Mouse (Mus musculus) midbrain, postnatal 0 days (tissue): ENCODE results near the gene Hectd4. TPM values are rescaled to one million over a fixed set of nuclear protein-coding genes. Genes with fewer than 3 reads are reported as not detected.

Experiments used
- ATAC-seq: fragments of 200-750 bp; cut with Nextera tagmentation; 2 replicates; pipeline ENCODE4 v1.8.0; 2017; ENCODE audit warnings: moderate number of reproducible peaks, mild to moderate bottlenecking, moderate TSS enrichment, moderate library complexity; ENCODE audit not compliant: low FRiP score
- DNase-seq: peaks from one replicate; pipeline ENCODE4 v3.0.0-alpha.2; 2015; ENCODE audit warnings: low spot score
- H3K27ac ChIP-seq: fragments of 300-500 bp; sonication (generic); 2 replicates; pipeline ENCODE4 v1.5.1; 2014; ENCODE audit warnings: low read depth, mild to moderate bottlenecking, low read length, mixed read lengths
- H3K27me3 ChIP-seq: fragments of 300-500 bp; sonication (generic); 2 replicates; pipeline ENCODE4 v1.6.1; 2014; ENCODE audit warnings: low read length, control low read depth, mixed read lengths; ENCODE audit not compliant: insufficient read depth
- H3K36me3 ChIP-seq: fragments of 300-500 bp; sonication (generic); 2 replicates; pipeline ENCODE4 v1.6.1; 2014; ENCODE audit warnings: low read length, control low read depth, mixed read lengths; ENCODE audit not compliant: insufficient read depth
- H3K4me1 ChIP-seq: fragments of 300-500 bp; sonication (generic); 2 replicates; pipeline ENCODE4 v1.6.1; 2014; ENCODE audit warnings: mild to moderate bottlenecking, control low read depth, antibody characterized with exemption, low read length, mixed read lengths; ENCODE audit not compliant: insufficient read depth
- H3K4me2 ChIP-seq: fragments of 300-500 bp; sonication (generic); 2 replicates; pipeline ENCODE4 v1.6.1; 2014; ENCODE audit warnings: low read depth, mild to moderate bottlenecking, low read length, mixed read lengths; ENCODE audit not compliant: poor library complexity, severe bottlenecking
- H3K4me3 ChIP-seq: fragments of 300-500 bp; sonication (generic); 2 replicates; pipeline ENCODE4 v1.5.1; 2014; ENCODE audit warnings: low read depth, mild to moderate bottlenecking, low read length, moderate library complexity
- H3K9ac ChIP-seq: fragments of 300-500 bp; sonication (generic); replicated peaks from 2 replicates; pipeline ENCODE4 v1.6.1; 2014; ENCODE audit warnings: mild to moderate bottlenecking, low read length, moderate library complexity, mixed read lengths; ENCODE audit not compliant: poor library complexity, severe bottlenecking
- H3K9me3 ChIP-seq: fragments of 300-500 bp; sonication (generic); 2 replicates; pipeline ENCODE4 v1.6.1; 2016; ENCODE audit warnings: low read length, control low read depth
- CTCF ChIP-seq: IDR thresholded peaks from 2 replicates; pipeline ENCODE4 v1.5.1; 2016; ENCODE audit warnings: antibody characterized with exemption, mild to moderate bottlenecking
- WGBS: fragments of 180-500 bp; shearing (Covaris S2); extraction: QIAGEN DNeasy Blood & Tissue Kit; methylation state at CpG from one replicate; pipeline ENCODE4 v1.1.7; 2014; 5-methylcytosine and 5-hydroxymethylcytosine counted together
- polyA plus RNA-seq: library from polyadenylated mRNA; unstranded; fragments of >200 nt; fragmentation: Nextera tagmentation; extraction: Ambion mirVana; gene quantifications from 2 replicates; pipeline ENCODE4 v1.2.1, GENCODE M21; 2015
- total RNA-seq: library from RNA; depleted of rRNA; stranded (reverse); fragments of >200 nt; gene quantifications from 2 replicates; pipeline ENCODE4 v1.2.3, GENCODE M21; 2014

Gene Hectd4
- total and polyA plus RNA-seq, 2 experiments from 2014 or later: 17.9 to 141 TPM

- H3K36me3 ChIP-seq: no peaks in the 10 kb centered on the region
- no peak for TF ChIP-seq CTCF
- no peaks in the 10 kb centered on the region for H3K9me3 ChIP-seq
- H3K27ac ChIP-seq: no peak overlapping the region
- H3K27me3 ChIP-seq: no peaks in the 10 kb centered on the region
- 0 out of 2 replicates have a peak, but pooled peaks cover 4% of the 10 kb centered on the region for H3K4me1 ChIP-seq
- no peak overlapping the region for H3K4me3 ChIP-seq
- H3K4me2 ChIP-seq: no peak overlapping the region
- DNase-seq (no peak), ATAC-seq (no peak)
- no peak overlapping the region for H3K9ac ChIP-seq
- 81% methylated on average over 5 of the region's 5 CpGs for WGBS
These were observed 175.6 kb downstream of the Hectd4 start for GRCm38 (mm10) chr5:121395621-121396020.

DNA sequence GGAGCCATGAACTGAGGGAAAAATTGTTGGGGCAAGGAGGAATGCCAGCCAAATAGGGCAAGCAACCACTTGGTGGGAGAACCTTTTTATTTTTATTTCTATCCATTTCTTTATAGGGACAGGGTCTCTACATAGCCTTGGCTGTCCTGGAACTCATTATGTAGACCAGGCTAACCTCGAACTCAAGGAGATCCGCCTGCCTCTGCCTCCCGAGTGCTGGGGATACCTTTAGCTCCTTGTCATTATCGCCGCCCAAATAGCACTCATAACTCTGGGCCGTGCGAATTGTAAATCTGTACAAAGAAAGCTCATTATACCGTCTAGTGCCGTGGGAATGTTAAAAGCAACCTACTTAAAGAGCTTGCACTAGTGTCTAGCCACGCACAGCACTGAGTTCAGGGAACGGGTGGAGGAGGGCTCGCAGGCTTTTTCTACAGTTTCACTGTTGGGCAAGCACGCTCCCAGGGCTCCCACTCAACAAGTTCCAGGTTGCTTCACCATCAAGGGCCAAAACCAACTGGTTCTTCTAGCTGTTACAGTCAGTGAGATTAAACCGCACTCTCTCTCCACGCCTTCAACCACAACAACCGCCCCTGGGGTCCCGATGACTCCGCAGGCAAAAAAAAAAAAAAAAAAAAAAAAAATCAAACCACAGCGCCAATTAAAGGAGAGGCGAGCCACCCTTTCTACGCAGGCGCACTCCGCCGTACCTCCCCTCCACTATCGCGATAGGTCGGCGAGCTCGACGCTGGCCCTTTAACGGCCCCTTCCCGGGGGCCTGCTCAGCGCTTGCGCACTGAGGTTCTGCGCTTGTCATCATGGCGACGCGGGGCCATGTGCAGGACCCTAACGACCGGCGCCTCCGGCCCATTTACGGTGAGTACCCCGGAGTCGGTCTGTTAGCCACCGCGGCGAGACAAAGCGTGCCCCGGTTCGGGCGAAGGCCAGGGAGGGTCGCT is 177.4 kb downstream of the Hectd4 start, which contains the start of gene Naa25:
Gene Naa25, plus strand, starts transcription at position 750 of the 959 bp plus-strand sequence.
- ATAC-seq (peak; percentile 97), DNase-seq (peak; percentile 98)
- Histone ChIP-seq H3K27ac (peak within 1 kb of the TSS; percentile 86), H3K4me1 (0 out of 2 replicates have a peak, but pooled peaks cover 4% of the 10 kb centered on the region), H3K9me3 (no peaks in the 10 kb centered on the region), H3K9ac (peak within 1 kb of the TSS; percentile 89), H3K27me3 (no peaks in the 10 kb centered on the region), H3K36me3 (peaks cover 8% of the 10 kb centered on the region; the same call in 1 of the 2 replicates), H3K4me3 (peak within 1 kb of the TSS; percentile 97), H3K4me2 (peak within 1 kb of the TSS; percentile 87)
- no peak for TF ChIP-seq CTCF
- WGBS: 9% methylated on average over 51 of the region's 53 CpGs

- peak; percentile 27 for DNase-seq
- Histone ChIP-seq H3K4me2 (peak overlapping the region; percentile 87), H3K9me3 (no peaks in the 10 kb centered on the region), H3K27ac (peak overlapping the region; percentile 86), H3K9ac (peak overlapping the region; percentile 89), H3K4me1 (0 out of 2 replicates have a peak, but pooled peaks cover 4% of the 10 kb centered on the region), H3K27me3 (no peaks in the 10 kb centered on the region), H3K36me3 (peaks cover 8% of the 10 kb centered on the region; the same call in 1 of the 2 replicates), H3K4me3 (peak overlapping the region; percentile 97)
- ATAC-seq: peak; percentile 73
- under 1% methylated on average over 53 of the region's 67 CpGs for WGBS
- TF ChIP-seq CTCF: no peak
These were observed 178.3 kb downstream of the Hectd4 start for GRCm38 (mm10) chr5:121398146-121398964.

GRCm38 (mm10) chr5:121398965-121399462 is 179.0 kb downstream of the Hectd4 start:
- peak overlapping the region; percentile 87 for H3K4me2 ChIP-seq
- WGBS: 60% methylated on average over 9 of the region's 9 CpGs
- peak overlapping the region; percentile 97 for H3K4me3 ChIP-seq
- no peak overlapping the region for H3K27ac ChIP-seq
- H3K4me1 ChIP-seq: 0 out of 2 replicates have a peak, but pooled peaks cover 4% of the 10 kb centered on the region
- peaks cover 8% of the 10 kb centered on the region; the same call in 1 of the 2 replicates for H3K36me3 ChIP-seq
- peak overlapping the region; percentile 89 for H3K9ac ChIP-seq
- no peaks in the 10 kb centered on the region for H3K27me3 ChIP-seq
- no peak for TF ChIP-seq CTCF
- ATAC-seq: no peak
- H3K9me3 ChIP-seq: no peaks in the 10 kb centered on the region
- no peak for DNase-seq

DNA sequence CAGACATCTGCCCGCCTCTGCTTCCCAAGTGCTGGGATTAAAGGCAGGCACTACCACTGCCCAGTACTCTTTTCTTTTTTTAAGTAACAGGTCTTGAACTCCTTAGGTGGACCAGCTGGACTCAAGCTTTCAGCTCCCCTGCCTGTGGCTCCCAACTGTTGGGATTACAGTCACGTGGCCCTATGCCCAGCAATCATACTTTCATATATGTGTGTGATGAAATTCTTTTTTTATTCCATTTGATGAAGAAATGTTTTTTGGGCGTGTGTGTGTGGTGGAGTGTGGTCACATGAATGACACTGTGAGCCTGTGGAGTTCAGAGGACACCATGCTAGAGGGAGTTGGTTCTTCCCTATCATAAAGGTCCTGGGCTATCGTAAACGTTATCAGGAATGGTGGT is 179.5 kb downstream of the Hectd4 start:
- 87% methylated on average over 5 of the region's 5 CpGs for WGBS
- no peak overlapping the region for H3K9ac ChIP-seq

More for the DNA sequence above, 179.5 kb downstream of the Hectd4 start:
- H3K4me2 ChIP-seq: 0 out of 2 replicates have a peak overlapping the region, but pooled peaks have one; percentile 87
- H3K4me1 ChIP-seq: 0 out of 2 replicates have a peak, but pooled peaks cover 4% of the 10 kb centered on the region
- TF ChIP-seq CTCF: no peak
- no peak overlapping the region for H3K27ac ChIP-seq
- no peaks in the 10 kb centered on the region for H3K9me3 ChIP-seq
- peaks cover 8% of the 10 kb centered on the region; the same call in 1 of the 2 replicates for H3K36me3 ChIP-seq
- DNase-seq (no peak), ATAC-seq (no peak)
- no peaks in the 10 kb centered on the region for H3K27me3 ChIP-seq
- no peak overlapping the region for H3K4me3 ChIP-seq
